Mouse (Mus musculus): ENCODE data around the gene Plscr1.
A peak's percentile ranks its signal among the peaks of the same experiment; 100 is the strongest.

Plscr1 gene

GRCm38 (mm10) chr9:92253585-92254321 lies 4.2 kb downstream of the Plscr1 start:
- no peak for DNase-seq (ENCODE audit: low read depth, low spot score)

GRCm38 (mm10) chr9:92260481-92261159 lies 11.1 kb downstream of the Plscr1 start:
- peak; percentile 94 for DNase-seq (ENCODE audit: low read depth, low spot score)

GRCm38 (mm10) chr9:92265719-92266118 lies 16.2 kb downstream of the Plscr1 start:
- DNase-seq (ENCODE audit: low read depth, low spot score) = no peak

- DNase-seq (ENCODE audit: low read depth, low spot score) = no peak
Observed at GRCm38 (mm10) chr9:92266558-92267171, 17.1 kb downstream of the Plscr1 start.

DNA sequence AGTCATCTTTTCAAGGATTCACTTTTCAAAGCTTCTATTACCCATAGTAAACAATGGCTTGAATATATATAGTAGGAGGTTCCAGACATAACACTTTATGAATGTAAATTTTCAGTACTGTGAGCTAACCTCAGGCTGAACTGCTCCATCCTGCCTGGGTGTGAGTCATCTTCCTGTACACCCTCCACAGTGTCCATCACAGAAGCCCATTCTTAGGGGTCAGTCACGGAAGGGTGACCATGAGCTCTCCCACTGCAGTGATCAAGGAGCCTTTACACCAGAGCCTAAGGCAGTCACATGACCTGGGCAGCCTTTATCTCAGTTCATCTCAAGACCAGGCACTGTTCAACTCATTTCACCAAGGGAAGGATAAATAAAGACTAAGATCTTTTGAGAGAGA lies 18.2 kb downstream of the Plscr1 start:
- no peak for DNase-seq (ENCODE audit: low read depth, low spot score)

DNA sequence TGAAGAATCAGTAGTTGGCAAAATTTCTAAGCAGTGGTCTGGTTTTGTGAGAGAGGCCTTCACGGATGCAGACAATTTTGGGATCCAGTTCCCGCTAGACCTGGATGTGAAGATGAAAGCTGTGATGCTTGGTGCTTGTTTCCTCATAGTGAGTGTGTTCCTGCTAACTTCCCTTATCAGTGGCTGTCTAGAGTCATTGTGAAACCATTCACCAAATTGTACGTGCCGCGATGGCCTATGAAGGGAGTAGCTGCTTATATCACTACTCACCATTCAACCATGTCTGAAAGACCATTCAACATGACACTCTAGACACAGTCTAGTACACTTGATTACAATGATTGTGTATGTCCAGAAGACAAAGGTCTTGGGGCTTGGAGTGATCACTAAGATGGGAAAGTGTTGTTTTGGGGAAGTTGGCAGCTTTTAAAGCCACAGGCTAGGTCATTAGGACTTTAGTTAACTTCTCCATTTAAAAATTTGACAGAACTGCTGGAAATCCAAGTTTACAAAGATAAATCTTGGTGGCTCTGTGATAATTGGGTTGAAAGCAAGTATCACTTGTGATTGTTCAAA lies 20.4 kb downstream of the Plscr1 start:
- no peak for DNase-seq (ENCODE audit: low read depth, low spot score)

DNA sequence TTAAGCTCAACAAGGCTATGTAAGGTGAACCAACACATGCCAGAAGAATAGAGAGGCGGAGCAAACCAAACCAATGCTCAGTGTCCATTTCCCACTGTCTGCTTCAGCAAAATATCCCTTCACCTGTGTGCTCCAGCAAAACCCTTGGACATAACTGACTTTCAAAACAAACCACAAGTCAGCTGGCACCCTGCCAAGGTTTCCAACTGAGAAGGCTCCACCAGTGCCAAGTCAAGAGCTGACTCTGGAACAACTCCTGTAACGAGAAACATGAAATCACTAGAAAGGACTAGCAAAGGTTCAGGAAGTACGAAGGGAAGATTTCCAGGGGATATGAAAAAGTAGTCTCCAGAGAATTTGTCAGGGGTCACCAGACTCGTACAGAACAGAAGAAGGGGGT lies 21.4 kb downstream of the Plscr1 start:
- peak; percentile 56 for DNase-seq (ENCODE audit: low read depth, low spot score)

- no peak for DNase-seq (ENCODE audit: low read depth, low spot score)
Observed at GRCm38 (mm10) chr9:92272650-92273049, 23.1 kb downstream of the Plscr1 start.

- no peak for DNase-seq (ENCODE audit: low read depth, low spot score)
Observed at GRCm38 (mm10) chr9:92273271-92273670, 23.7 kb downstream of the Plscr1 start.

GRCm38 (mm10) chr9:92273956-92274762 lies 24.6 kb downstream of the Plscr1 start:
- DNase-seq (ENCODE audit: low read depth, low spot score) = no peak

- peak; percentile 65 for DNase-seq (ENCODE audit: low read depth, low spot score)
Observed at GRCm38 (mm10) chr9:92275486-92276207, 26.1 kb downstream of the Plscr1 start, which contains the start of gene Plscr2. Gene Plscr2, plus strand, starts transcription at chr9:92275602.

DNA sequence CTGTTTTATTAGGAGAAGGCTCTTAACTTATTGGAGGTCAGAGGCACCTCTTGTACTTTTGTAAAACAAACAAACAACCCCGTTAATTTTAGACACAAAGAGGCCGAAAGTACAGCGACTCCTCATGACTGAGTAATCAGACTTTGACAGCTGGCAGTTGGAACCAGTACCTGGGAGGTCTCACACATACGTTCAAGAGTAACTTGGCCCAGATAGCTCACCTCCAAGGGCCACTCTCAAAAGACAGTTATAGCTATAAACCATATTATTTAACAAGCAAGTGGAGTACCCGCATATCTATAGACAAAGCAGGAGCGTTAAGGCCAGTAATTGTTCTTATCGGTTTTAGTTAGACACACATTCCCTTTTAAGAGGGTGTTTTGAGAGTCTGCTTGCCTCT lies 26.8 kb downstream of the Plscr1 start:
- DNase-seq (ENCODE audit: low read depth, low spot score) = no peak

- no peak for DNase-seq (ENCODE audit: low read depth, low spot score)
Observed at GRCm38 (mm10) chr9:92280048-92280447, 30.5 kb downstream of the Plscr1 start.

DNA sequence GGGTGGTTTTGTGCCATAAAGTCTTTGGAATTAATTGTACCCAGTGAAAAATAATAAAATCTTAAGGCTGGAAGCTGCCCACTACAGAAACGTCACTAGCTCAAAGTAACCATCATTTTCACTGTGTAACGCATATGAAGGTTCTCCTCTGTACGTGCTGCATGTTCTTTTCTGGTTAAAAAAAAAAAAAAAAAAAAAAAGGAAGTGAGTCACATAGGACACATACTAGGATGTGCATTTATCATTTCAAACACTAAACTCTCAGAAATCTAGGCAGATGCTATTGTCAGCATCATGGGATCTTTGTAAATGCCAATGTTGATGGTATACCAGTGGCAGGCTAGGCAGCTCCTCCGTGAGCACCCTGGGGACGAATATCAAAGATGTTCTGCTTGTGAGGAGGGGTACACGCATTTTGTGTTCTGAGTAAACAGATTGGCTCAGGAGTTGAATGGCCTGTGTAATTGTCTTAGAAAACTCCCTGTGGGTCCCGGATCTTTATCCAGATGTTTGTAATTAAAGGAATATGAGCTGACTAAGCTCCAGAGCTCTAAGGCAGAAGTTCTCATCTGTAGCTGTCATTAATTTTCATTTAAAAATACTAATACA lies 33.1 kb downstream of the Plscr1 start:
- no peak for DNase-seq (ENCODE audit: low read depth, low spot score)

GRCm38 (mm10) chr9:92289675-92290074 lies 40.1 kb downstream of the Plscr1 start:
- DNase-seq (ENCODE audit: low read depth, low spot score) = no peak

GRCm38 (mm10) chr9:92292169-92292568 lies 42.6 kb downstream of the Plscr1 start:
- no peak for DNase-seq (ENCODE audit: low read depth, low spot score)

GRCm38 (mm10) chr9:92292922-92293321 lies 43.4 kb downstream of the Plscr1 start:
- no peak for DNase-seq (ENCODE audit: low read depth, low spot score)

GRCm38 (mm10) chr9:92293560-92294548 lies 44.3 kb downstream of the Plscr1 start:
- no peak for DNase-seq (ENCODE audit: low read depth, low spot score)

DNA sequence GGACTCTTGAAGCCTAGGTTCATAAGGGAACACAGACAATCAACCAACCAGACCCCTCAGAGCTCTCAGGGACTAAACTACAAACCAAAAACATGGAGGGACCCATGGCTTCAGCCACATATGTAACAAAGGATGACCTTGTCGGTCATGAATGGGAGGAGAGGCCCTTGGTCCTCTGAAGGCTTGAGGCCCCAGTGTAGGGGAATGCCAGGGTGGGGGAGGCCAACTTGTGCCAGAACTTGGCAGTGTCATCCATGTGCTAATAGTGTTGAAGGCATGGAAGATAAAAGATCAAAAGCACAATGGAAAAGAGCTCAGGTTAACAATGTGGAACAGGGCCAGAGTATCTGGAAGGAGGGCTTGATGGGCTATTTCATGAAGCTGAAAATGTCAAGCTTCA lies 48.7 kb downstream of the Plscr1 start:
- DNase-seq (ENCODE audit: low read depth, low spot score) = peak; percentile 21
